Mouse (Mus musculus) embryonic facial prominence, embryonic 13.5 days (tissue): ENCODE data around the gene Map7d1. TPM values are rescaled to one million over a fixed set of nuclear protein-coding genes. Genes with fewer than 3 reads are reported as not detected.

Experiments
- ATAC-seq: fragments of 200-750 bp; cut with Nextera tagmentation; 2 replicates; pipeline ENCODE4 v1.8.0; 2017; ENCODE audit warnings: low read depth; ENCODE audit not compliant: insufficient number of reproducible peaks, insufficient read depth, low FRiP score, low TSS enrichment
- H3K27ac ChIP-seq: fragments of 300-500 bp; sonication (generic); 2 replicates; pipeline ENCODE4 v1.5.1; 2015; ENCODE audit warnings: moderate library complexity, mild to moderate bottlenecking, inconsistent platforms
- H3K27me3 ChIP-seq: fragments of 300-500 bp; sonication (generic); 2 replicates; pipeline ENCODE4 v1.6.1; 2015; ENCODE audit warnings: mild to moderate bottlenecking, inconsistent platforms
- H3K36me3 ChIP-seq: fragments of 300-500 bp; sonication (generic); 2 replicates; pipeline ENCODE4 v1.6.1; 2015; ENCODE audit warnings: mild to moderate bottlenecking, inconsistent platforms
- H3K4me1 ChIP-seq: fragments of 300-500 bp; sonication (generic); 2 replicates; pipeline ENCODE4 v1.6.1; 2015; ENCODE audit warnings: inconsistent platforms
- H3K4me2 ChIP-seq: fragments of 300-500 bp; sonication (generic); 2 replicates; pipeline ENCODE4 v1.6.1; 2015; ENCODE audit warnings: moderate library complexity, mild to moderate bottlenecking, inconsistent platforms
- H3K4me3 ChIP-seq: fragments of 300-500 bp; sonication (generic); 2 replicates; pipeline ENCODE4 v1.5.1; 2015; ENCODE audit warnings: mild to moderate bottlenecking, inconsistent platforms
- H3K9ac ChIP-seq: fragments of 300-500 bp; sonication (generic); 2 replicates; pipeline ENCODE4 v1.6.1; 2015; ENCODE audit warnings: mild to moderate bottlenecking, inconsistent platforms
- H3K9me3 ChIP-seq: fragments of 300-500 bp; sonication (generic); 2 replicates; pipeline ENCODE4 v1.6.1; 2016; ENCODE audit warnings: inconsistent platforms
- WGBS: fragments of 180-500 bp; shearing (Covaris S2); methylation state at CpG from one replicate; pipeline ENCODE4 v1.1.7; 2015; ENCODE audit warnings: mixed read lengths; 5-methylcytosine and 5-hydroxymethylcytosine counted together
- polyA plus RNA-seq: library from polyadenylated mRNA; unstranded; fragments of >200 nt; fragmentation: Nextera tagmentation; extraction: Ambion mirVana; gene quantifications from 2 replicates; pipeline ENCODE4 v1.2.1, GENCODE M21; 2015

Gene Map7d1
- polyA plus RNA-seq, 1 experiment from 2014 or later: 57.0 TPM

GRCm38 (mm10) chr4:126237721-126238242 is 18.4 kb downstream of the Map7d1 start:
- 71% methylated on average over 5 of the region's 5 CpGs for WGBS
- no peak for ATAC-seq
- peaks cover 12% of the 10 kb centered on the region for H3K4me1 ChIP-seq
- H3K36me3 ChIP-seq: peaks cover 98% of the 10 kb centered on the region
- H3K27me3 ChIP-seq: no peaks in the 10 kb centered on the region
- 0 out of 2 replicates have a peak overlapping the region, but pooled peaks have one; percentile 2 for H3K9ac ChIP-seq
- no peaks in the 10 kb centered on the region for H3K9me3 ChIP-seq
- no peak overlapping the region for H3K4me2 ChIP-seq
- H3K4me3 ChIP-seq: no peak overlapping the region
- 0 out of 2 replicates have a peak overlapping the region, but pooled peaks have one; percentile 28 for H3K27ac ChIP-seq

GRCm38 (mm10) chr4:126236467-126237280 is 19.5 kb downstream of the Map7d1 start:
- peaks cover 98% of the 10 kb centered on the region for H3K36me3 ChIP-seq
- H3K27ac ChIP-seq: no peak overlapping the region
- no peak overlapping the region for H3K4me3 ChIP-seq
- H3K4me1 ChIP-seq: peaks cover 12% of the 10 kb centered on the region
- H3K27me3 ChIP-seq: no peaks in the 10 kb centered on the region
- H3K4me2 ChIP-seq: no peak overlapping the region; the same call in 1 of the 2 replicates
- 54% methylated on average over 62 of the region's 63 CpGs for WGBS
- no peak overlapping the region for H3K9ac ChIP-seq
- no peaks in the 10 kb centered on the region for H3K9me3 ChIP-seq
- no peak for ATAC-seq

GRCm38 (mm10) chr4:126235191-126235590 is 21.0 kb downstream of the Map7d1 start:
- Histone ChIP-seq H3K4me2 (no peak overlapping the region), H3K9me3 (no peaks in the 10 kb centered on the region), H3K27me3 (no peaks in the 10 kb centered on the region), H3K4me1 (peaks cover 12% of the 10 kb centered on the region), H3K36me3 (peaks cover 99% of the 10 kb centered on the region), H3K4me3 (no peak overlapping the region), H3K9ac (no peak overlapping the region), H3K27ac (no peak overlapping the region)
- ATAC-seq: no peak
- 91% methylated on average over 10 of the region's 10 CpGs for WGBS

- Histone ChIP-seq H3K27ac (no peak overlapping the region), H3K36me3 (peaks cover 99% of the 10 kb centered on the region), H3K4me2 (no peak overlapping the region), H3K27me3 (no peaks in the 10 kb centered on the region), H3K9ac (no peak overlapping the region), H3K4me1 (peaks cover 12% of the 10 kb centered on the region), H3K4me3 (no peak overlapping the region), H3K9me3 (no peaks in the 10 kb centered on the region)
- ATAC-seq: no peak
- 83% methylated on average over 18 of the region's 18 CpGs for WGBS
Observed at GRCm38 (mm10) chr4:126234496-126235175, 21.5 kb downstream of the Map7d1 start.

GRCm38 (mm10) chr4:126233676-126234308 is 22.4 kb downstream of the Map7d1 start:
- peaks cover 91% of the 10 kb centered on the region for H3K36me3 ChIP-seq
- no peak overlapping the region for H3K9ac ChIP-seq
- no peak for ATAC-seq
- no peak overlapping the region for H3K4me3 ChIP-seq
- H3K4me2 ChIP-seq: no peak overlapping the region
- H3K27ac ChIP-seq: no peak overlapping the region
- no peaks in the 10 kb centered on the region for H3K9me3 ChIP-seq
- peaks cover 12% of the 10 kb centered on the region for H3K4me1 ChIP-seq
- H3K27me3 ChIP-seq: no peaks in the 10 kb centered on the region
- whole genome bisulfite sequencing: 87% methylated on average over 29 of the region's 29 CpGs

DNA sequence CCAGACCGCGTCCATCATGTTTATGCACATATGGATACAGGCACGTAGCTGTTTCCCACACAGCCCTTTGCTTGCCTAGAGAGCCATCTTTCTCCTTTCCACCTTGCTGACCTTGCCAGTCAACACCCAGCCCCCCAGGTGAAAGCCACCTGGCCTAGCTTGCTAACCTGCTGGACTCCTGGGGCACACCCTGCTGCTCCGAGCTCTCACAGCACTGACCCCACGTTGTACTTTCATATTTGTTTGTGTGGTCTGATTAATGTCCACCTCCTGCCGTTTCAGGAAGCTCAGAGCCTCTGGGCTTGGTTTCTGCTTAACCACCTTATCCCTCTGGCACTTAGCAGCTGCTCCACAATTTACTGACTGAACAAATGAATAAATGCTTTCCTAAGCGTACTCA is 26.2 kb downstream of the Map7d1 start:
- H3K4me2 ChIP-seq: no peak overlapping the region
- H3K27ac ChIP-seq: no peak overlapping the region
- no peak overlapping the region for H3K9ac ChIP-seq
- no peaks in the 10 kb centered on the region for H3K9me3 ChIP-seq
- peaks cover 10% of the 10 kb centered on the region; the same call in 1 of the 2 replicates for H3K4me1 ChIP-seq
- WGBS: 75% methylated on average over 7 of the region's 7 CpGs
- ATAC-seq: no peak
- peaks cover 52% of the 10 kb centered on the region for H3K36me3 ChIP-seq
- no peak overlapping the region for H3K4me3 ChIP-seq
- no peaks in the 10 kb centered on the region for H3K27me3 ChIP-seq

DNA sequence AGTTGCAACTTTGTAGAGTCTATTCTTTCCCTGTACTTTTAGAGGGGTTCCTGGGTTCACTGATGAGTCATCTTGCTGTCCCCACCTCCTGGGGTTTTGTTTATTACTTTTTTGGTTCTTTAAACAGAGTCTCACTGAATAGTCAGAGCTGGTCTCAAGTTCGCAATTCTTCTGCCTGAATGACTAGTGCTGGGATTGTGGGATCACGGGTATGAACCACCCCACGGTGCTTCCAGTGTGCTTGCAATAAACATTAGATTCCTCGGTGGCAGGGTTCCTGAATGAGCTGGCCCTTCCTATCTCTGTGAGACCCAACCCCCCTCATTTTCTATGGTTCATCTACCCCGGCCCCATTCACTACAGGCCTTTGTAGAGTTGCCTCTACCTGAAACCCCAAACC is 28.0 kb downstream of the Map7d1 start:
- no peaks in the 10 kb centered on the region for H3K9me3 ChIP-seq
- H3K9ac ChIP-seq: no peak overlapping the region
- H3K4me3 ChIP-seq: no peak overlapping the region
- H3K36me3 ChIP-seq: peaks cover 35% of the 10 kb centered on the region
- no peaks in the 10 kb centered on the region for H3K27me3 ChIP-seq
- no peak overlapping the region for H3K4me2 ChIP-seq
- peaks cover 10% of the 10 kb centered on the region; the same call in 1 of the 2 replicates for H3K4me1 ChIP-seq
- 28% methylated on average over 5 of the region's 5 CpGs for WGBS
- no peak overlapping the region for H3K27ac ChIP-seq
- ATAC-seq: no peak

DNA sequence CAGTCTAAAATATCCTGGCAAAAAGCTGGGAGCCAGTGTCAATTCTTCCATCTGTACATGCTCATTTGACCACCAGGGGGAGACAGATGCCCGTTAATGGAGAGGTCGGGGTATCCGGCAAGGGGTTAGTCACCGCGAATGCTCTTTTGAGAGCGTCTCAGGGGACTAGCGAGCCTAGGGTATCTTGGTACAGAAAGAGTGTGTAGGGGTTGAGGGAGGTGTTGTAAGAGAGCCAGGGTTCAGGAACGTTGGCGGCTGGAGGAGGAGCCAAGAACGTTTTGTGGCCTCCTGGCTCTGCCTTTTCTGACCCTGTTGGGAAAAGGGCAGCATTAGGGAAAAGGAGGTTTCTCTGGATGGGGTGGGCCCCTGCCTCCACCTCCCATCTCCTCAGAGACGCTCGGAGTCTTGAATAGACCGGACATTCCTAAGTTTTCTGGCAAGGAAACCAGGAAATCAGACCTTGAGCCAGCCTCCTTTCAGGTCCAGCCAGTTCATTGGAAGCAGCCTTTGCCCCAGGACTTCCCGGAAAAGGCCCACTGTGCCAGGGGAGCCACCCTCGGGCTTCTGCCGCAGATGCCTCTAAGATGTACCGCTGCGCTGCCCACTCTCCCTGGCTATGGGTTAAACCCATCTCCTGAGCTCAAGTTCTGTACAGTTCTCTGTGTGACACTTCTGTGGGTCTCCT is 28.9 kb downstream of the Map7d1 start:
- H3K4me1 ChIP-seq: peaks cover 10% of the 10 kb centered on the region; the same call in 1 of the 2 replicates
- peak overlapping the region; percentile 37 for H3K4me3 ChIP-seq
- ATAC-seq: peak; percentile 71; the same call in 1 of the 2 replicates
- H3K4me2 ChIP-seq: peak overlapping the region; percentile 63
- 5% methylated on average over 18 of the region's 18 CpGs for WGBS
- no peaks in the 10 kb centered on the region for H3K9me3 ChIP-seq
- peaks cover 25% of the 10 kb centered on the region for H3K36me3 ChIP-seq
- peak overlapping the region; percentile 57 for H3K27ac ChIP-seq
- peak overlapping the region; percentile 62 for H3K9ac ChIP-seq
- no peaks in the 10 kb centered on the region for H3K27me3 ChIP-seq

- WGBS: 52% methylated on average over 12 of the region's 12 CpGs
- peak overlapping the region; percentile 63 for H3K4me2 ChIP-seq
Observed at GRCm38 (mm10) chr4:126226640-126227039, 29.5 kb downstream of the Map7d1 start.

GRCm38 (mm10) chr4:126222631-126223030 is 33.5 kb downstream of the Map7d1 start:
- peaks cover 6% of the 10 kb centered on the region; the same call in 1 of the 2 replicates for H3K4me1 ChIP-seq
- H3K36me3 ChIP-seq: no peaks in the 10 kb centered on the region
- 85% methylated on average over 11 of the region's 11 CpGs for WGBS
- H3K4me3 ChIP-seq: no peak overlapping the region
- no peaks in the 10 kb centered on the region for H3K27me3 ChIP-seq
- no peak for ATAC-seq
- no peak overlapping the region for H3K9ac ChIP-seq
- H3K4me2 ChIP-seq: no peak overlapping the region
- H3K9me3 ChIP-seq: no peaks in the 10 kb centered on the region
- no peak overlapping the region for H3K27ac ChIP-seq

More at GRCm38 (mm10) chr4:126226640-126227039, 29.5 kb downstream of the Map7d1 start:
- Histone ChIP-seq H3K4me3 (no peak overlapping the region), H3K9me3 (no peaks in the 10 kb centered on the region), H3K4me1 (peaks cover 10% of the 10 kb centered on the region; the same call in 1 of the 2 replicates), H3K9ac (no peak overlapping the region), H3K27me3 (no peaks in the 10 kb centered on the region), H3K36me3 (peaks cover 20% of the 10 kb centered on the region), H3K27ac (no peak overlapping the region)
- ATAC-seq: no peak

DNA sequence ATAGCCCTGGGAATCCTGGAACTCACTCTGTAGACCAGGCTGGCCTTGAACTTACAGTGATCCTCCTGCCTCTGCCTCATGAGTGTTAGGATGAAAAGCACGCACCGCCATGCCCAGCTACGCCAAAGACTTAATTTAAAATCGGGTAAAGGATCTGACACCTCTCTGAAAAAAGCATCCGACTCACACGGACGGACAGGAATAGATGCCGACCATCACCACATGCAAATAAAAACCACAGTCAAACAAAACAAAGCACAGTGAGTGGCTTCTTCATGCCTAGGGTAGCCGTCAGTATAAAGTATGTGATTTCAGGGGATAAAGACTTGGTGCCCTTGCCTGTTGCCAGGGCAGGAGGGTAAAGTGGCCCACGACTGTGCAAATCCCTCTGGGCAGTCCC is 36.1 kb downstream of the Map7d1 start:
- H3K4me1 ChIP-seq: no peaks in the 10 kb centered on the region
- no peak overlapping the region for H3K9ac ChIP-seq
- no peaks in the 10 kb centered on the region for H3K36me3 ChIP-seq
- H3K27ac ChIP-seq: no peak overlapping the region
- no peaks in the 10 kb centered on the region for H3K27me3 ChIP-seq
- H3K4me3 ChIP-seq: no peak overlapping the region
- no peak for ATAC-seq
- 90% methylated on average over 10 of the region's 10 CpGs for whole genome bisulfite sequencing
- H3K9me3 ChIP-seq: no peaks in the 10 kb centered on the region
- H3K4me2 ChIP-seq: no peak overlapping the region
